Mouse (Mus musculus) ES-Bruce4 (cell line): ENCODE results near the gene Mt2.
A peak's percentile ranks its signal among the peaks of the same experiment; 100 is the strongest.

Experiments
- CTCF ChIP-seq: IDR thresholded peaks from one replicate; pipeline ENCODE4 v1.8.1; 2011; ENCODE audit warnings: low read depth, low read length
- EP300 ChIP-seq: IDR thresholded peaks from 2 replicates; pipeline ENCODE4 v1.6.1; 2011; ENCODE audit warnings: low read depth, low read length; ENCODE audit not compliant: insufficient read depth
- POLR2A ChIP-seq: IDR thresholded peaks from one replicate; pipeline ENCODE4 v1.8.1; 2011; ENCODE audit warnings: low read length; ENCODE audit not compliant: insufficient read depth

GRCm38 (mm10) chr8:94186542-94186941 is 14.1 kb downstream of the Mt2 start:
- TF ChIP-seq EP300 = peak; percentile 96
- TF ChIP-seq POLR2A = peak; percentile 29
- peak; percentile 84 for TF ChIP-seq CTCF
